Mouse (Mus musculus) C2C12 (cell line): ENCODE data around the gene Scgb2a2.

Experiments used
- CTCF ChIP-seq: IDR thresholded peaks from one replicate; pipeline ENCODE4 v1.5.1; 2011; ENCODE audit not compliant: control insufficient read depth, insufficient read depth, insufficient read length
- MAX ChIP-seq: IDR thresholded peaks from one replicate; pipeline ENCODE4 v1.6.1; 2011; ENCODE audit warnings: mild to moderate bottlenecking, control low read depth
- MYOG ChIP-seq: IDR thresholded peaks from one replicate; pipeline ENCODE4 v1.6.1; 2011; ENCODE audit not compliant: control insufficient read depth, insufficient read length; ENCODE audit errors: extremely low read depth
- USF1 ChIP-seq: IDR thresholded peaks from one replicate; pipeline ENCODE4 v1.6.1; 2011; ENCODE audit warnings: low read depth, mild to moderate bottlenecking, control low read depth, moderate library complexity

- TF ChIP-seq CTCF (no peak), USF1 (no peak), MYOG (no peak), MAX (no peak)
These were observed 39.0 kb downstream of the Scgb2a2 start for GRCm38 (mm10) chr19:9886348-9886747.
